Mouse (Mus musculus) spleen, postnatal 10 days (tissue): ENCODE data around the gene Ank3.
"Not testable (repeated sequence)": the region's sequence is repeated elsewhere in the genome, so short reads cannot be mapped to it uniquely, and the experiment has no call there.

Source experiments
- DNase-seq, 2 experiments: peaks; one replicate each; pipeline ENCODE4 v3.0.0; 2021 to 2022; ENCODE audit warnings: low spot score in 2 of 2

Gene Ank3

GRCm38 (mm10) chr10:69398763-69399590, at the start of gene Ank3:
TSS of gene Ank3 (plus strand) at chr10:69398773.
- DNase-seq = no peak

- DNase-seq = peak; percentile 27 to 31
These were observed 47.3 kb upstream of the Ank3 start for GRCm38 (mm10) chr10:69351071-69351841.

DNA sequence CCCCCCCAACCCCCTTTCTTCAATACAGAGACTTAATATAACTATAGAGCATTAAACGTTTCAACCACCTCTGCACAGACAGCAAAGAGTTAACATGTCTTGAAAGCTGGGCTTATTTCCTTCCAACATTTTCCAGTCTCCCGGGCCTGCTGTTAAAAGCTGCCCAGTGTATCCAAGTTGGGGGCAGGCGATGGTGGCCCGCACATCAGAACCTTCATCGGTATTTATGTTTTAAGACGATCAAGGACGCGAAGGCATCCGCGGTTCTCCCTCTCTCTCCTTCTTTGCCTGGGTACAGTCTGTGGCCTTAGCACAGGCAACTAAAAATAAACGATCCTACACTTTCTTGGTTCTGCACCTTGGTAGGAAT, 46.7 kb upstream of the Ank3 start:
- no peak for DNase-seq

DNA sequence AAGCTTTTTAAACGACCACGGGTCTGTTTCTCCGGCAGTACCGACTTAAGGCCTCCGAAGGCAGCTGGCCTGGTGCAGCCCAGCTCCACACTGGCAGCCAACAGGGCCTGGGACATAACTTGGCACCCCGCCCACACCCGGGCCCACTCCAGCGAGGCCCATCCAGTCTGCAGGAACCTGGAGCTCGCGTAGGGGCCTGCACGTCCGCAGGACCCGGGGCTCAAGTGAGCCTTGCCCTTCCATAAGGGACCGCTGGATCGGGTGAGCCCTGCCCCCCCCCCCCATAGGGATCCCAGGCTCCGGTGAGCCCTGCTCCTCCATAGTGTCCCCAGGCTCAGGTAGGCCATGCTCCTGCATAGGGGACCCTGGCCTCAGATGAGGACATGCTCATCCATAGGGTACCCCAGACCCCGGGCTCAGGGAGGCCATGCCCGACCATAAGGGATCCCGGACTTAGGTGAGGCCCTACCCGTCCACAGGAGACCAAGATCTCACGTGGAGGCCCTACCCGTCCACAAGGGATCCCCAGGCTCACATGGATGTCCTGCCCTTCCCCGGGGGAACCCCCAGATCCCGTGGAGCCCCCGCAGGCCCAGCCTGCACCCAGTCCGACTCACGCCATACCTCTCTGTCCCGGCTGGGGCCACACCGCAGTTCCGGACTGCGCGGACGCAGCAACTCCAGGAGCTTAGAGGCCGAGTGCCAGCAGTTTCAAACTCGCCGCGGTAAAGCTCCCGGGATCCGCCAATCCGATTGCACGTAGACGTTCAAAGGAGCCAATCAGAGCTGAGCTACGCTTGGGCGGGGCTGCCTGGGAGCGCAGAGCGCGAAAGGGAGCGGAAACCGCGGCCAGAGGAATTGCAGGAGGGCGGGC, 46.1 kb upstream of the Ank3 start, which contains the start of gene Cdk1:
TSS of gene Cdk1 (minus strand) at position 727 of the 874 bp plus-strand sequence.
- DNase-seq = peak; percentile 94 to 95

- DNase-seq = not testable (repeated sequence)
These were observed 45.5 kb upstream of the Ank3 start for GRCm38 (mm10) chr10:69353086-69353479.

- no peak for DNase-seq
These were observed 38.9 kb upstream of the Ank3 start for GRCm38 (mm10) chr10:69359666-69360065.

- DNase-seq = no peak
These were observed 32.4 kb upstream of the Ank3 start for GRCm38 (mm10) chr10:69366208-69366607.

- DNase-seq = no peak
These were observed 31.6 kb upstream of the Ank3 start for GRCm38 (mm10) chr10:69366877-69367387.

DNA sequence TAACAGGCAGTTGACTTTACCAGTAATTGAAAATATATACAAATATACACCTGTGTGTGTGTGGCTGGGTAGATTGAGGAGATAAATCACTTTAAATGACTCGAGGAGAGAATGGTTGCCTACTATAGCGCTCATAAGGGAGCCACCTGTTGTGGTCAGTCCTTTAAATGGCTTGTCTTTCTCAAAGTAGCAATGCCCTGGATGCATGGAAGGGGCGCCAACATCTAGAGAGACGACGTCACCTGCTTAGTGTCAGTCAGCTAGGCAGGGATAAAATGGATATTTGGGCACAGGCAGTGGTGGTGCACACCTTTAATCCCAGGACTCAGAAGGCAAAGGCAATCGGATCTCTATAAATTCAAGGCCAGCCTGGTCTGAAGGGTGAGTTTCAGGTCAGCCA, 29.3 kb upstream of the Ank3 start:
- DNase-seq = no peak

DNA sequence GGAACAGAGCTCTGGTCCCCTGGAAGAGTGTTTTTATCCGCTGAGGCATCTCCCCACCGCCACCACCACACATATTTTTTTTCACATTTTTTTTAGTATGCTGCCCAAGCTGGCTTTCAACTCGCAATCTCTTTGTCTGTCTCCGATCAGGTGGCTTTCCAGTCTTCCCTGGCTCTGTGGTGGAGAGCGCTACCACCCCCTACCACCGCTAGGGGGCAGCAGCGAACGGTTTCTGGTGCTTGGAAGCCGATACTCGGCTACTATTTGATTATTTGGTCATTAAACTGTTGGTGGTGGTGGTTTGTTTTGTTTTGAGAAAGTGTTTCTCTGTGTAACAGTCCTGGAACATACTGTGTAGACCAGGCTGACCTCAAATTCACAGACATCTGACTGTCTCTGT, 27.1 kb upstream of the Ank3 start:
- peak in 1 of 2 experiments; percentile 40 for DNase-seq

GRCm38 (mm10) chr10:69372061-69372460, 26.5 kb upstream of the Ank3 start:
- DNase-seq = no peak

- no peak for DNase-seq
These were observed 24.6 kb upstream of the Ank3 start for GRCm38 (mm10) chr10:69373796-69374550.

- DNase-seq = no peak
These were observed 23.4 kb upstream of the Ank3 start for GRCm38 (mm10) chr10:69375154-69375553.

GRCm38 (mm10) chr10:69383186-69383585, 15.4 kb upstream of the Ank3 start:
- DNase-seq = no peak

DNA sequence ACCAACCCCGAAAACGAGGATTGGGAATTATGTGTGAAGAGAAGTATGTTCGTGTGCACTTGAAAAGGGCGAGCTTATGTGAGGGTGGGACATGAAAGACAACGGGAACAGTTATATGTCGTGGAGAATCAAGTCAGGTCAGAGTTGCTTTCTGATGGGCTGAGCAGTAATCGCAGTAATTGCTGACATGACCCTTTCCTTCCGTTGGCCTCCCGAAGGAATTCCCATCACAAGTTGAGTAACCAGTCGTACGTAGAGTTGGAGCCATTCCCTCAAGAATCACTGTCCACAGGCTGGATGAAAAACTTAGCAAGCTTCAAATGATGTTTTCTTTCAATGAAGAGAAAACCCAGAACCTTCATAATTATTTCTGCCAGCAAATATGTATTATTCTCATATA, 13.9 kb upstream of the Ank3 start:
- DNase-seq = no peak

GRCm38 (mm10) chr10:69385136-69385535, 13.4 kb upstream of the Ank3 start:
- DNase-seq = no peak

GRCm38 (mm10) chr10:69386767-69387166, 11.8 kb upstream of the Ank3 start:
- DNase-seq = no peak

- DNase-seq = no peak
These were observed 9.1 kb upstream of the Ank3 start for GRCm38 (mm10) chr10:69389511-69389910.

GRCm38 (mm10) chr10:69398197-69398762, 293 bp upstream of the Ank3 start:
- DNase-seq = no peak

GRCm38 (mm10) chr10:69399814-69400385, 1.3 kb downstream of the Ank3 start:
- no peak for DNase-seq
